Mouse (Mus musculus): Measurements from ENCODE around the gene Lmf2.

DNA sequence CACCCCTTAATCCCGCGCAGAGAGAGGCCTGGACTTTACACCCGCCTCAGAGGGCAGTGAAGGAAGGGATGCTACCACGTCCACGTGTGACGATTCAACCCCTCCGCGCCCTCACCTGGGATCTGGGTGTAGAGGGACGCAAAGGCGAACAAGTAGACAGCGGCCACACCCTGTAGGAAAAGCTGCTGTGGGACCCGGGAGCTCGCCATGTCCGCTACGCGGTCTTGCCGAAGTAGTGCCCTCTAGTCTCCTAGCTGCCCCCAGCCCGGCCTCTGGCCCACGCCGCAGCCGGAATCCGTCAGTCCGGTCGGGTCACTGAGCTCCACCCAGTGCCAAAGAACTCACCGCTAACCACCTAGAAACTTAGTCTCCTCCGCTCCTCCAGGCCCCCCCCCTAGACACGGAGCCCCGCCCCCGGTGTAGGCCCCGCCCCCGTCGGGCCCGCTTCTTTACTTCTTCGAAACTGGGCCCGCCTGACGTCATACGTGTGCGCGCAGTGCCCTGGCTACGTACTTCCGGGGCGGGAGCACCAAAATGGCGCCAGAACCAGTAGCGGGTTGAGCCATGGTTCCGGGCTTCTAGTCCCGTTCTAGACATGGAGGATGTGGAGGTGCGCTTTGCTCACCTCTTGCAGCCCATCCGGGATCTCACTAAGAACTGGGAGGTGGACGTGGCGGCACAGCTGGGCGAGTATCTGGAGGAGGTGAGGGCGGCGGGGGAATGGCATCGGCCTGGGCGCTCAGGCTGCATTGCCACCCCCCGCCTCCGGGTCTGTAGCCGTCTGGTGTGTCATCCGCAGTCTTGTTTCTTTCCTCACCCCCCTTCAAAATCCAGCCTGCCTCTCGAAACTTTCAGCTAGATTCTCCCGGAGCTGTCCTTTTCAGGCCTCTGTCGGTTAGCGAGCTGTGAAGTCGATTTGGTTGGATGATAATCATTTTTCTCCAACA, at the start of gene Lmf2, which contains the start of gene Ncaph2:
- TF ChIP-seq POLR2A (IDR thresholded peaks at IDR 0.05; ENCODE audit: low read depth, low read length) (peak; percentile 14), CTCF (conservative IDR thresholded peaks at IDR 0.05; ENCODE audit: insufficient read depth, insufficient read length, low read depth, low read length) (no peak)

Data from kidney, adult 2 months (tissue).